Mouse (Mus musculus) liver, adult 2 months (tissue): Measurements from ENCODE around the gene Amt.
"Not testable (repeated sequence)": the region's sequence is repeated elsewhere in the genome, so short reads cannot be mapped to it uniquely, and the experiment has no call there.

Source experiments
- CTCF ChIP-seq: fragments of 200-500 bp; IDR thresholded peaks from 2 replicates; pipeline ENCODE4 v1.5.1; 2011; ENCODE audit warnings: low read depth, low read length, control low read depth
- POLR2A ChIP-seq: fragments of 200-500 bp; IDR thresholded peaks from 2 replicates; pipeline ENCODE4 v1.6.1; 2011; ENCODE audit warnings: low read length, control low read depth; ENCODE audit not compliant: insufficient read depth; ENCODE audit errors: extremely low read depth

GRCm38 (mm10) chr9:108287526-108288238 is 9.0 kb upstream of the Amt start:
- TF ChIP-seq CTCF, POLR2A: not testable (repeated sequence)
